Mouse (Mus musculus) embryonic facial prominence, embryonic 14.5 days (tissue): ENCODE measurements around the gene Gng7. TPM values are rescaled to one million over a fixed set of nuclear protein-coding genes. Genes with fewer than 3 reads are reported as not detected.
"Not testable (repeated sequence)": the region's sequence is repeated elsewhere in the genome, so short reads cannot be mapped to it uniquely, and the experiment has no call there.

Experiments used
- ATAC-seq: fragments of 200-750 bp; cut with Nextera tagmentation; 2 replicates; pipeline ENCODE4 v1.8.0; 2017; ENCODE audit warnings: low read depth, moderate number of reproducible peaks, moderate TSS enrichment
- DNase-seq: peaks from one replicate; pipeline ENCODE4 v3.0.0-alpha.2; 2015; ENCODE audit warnings: low spot score
- H3K27ac ChIP-seq: fragments of 300-500 bp; sonication (generic); replicated peaks from 2 replicates; pipeline ENCODE4 v1.5.1; 2014; ENCODE audit warnings: low read depth, mild to moderate bottlenecking, low read length, moderate library complexity
- H3K27me3 ChIP-seq: fragments of 300-500 bp; sonication (generic); replicated peaks from 2 replicates; pipeline ENCODE4 v1.6.1; 2014; ENCODE audit warnings: low read length; ENCODE audit not compliant: control insufficient read depth, insufficient read depth
- H3K36me3 ChIP-seq: fragments of 300-500 bp; sonication (generic); 2 replicates; pipeline ENCODE4 v1.6.1; 2014; ENCODE audit warnings: low read length, mixed read lengths; ENCODE audit not compliant: control insufficient read depth, insufficient read depth
- H3K4me1 ChIP-seq: fragments of 300-500 bp; sonication (generic); 2 replicates; pipeline ENCODE4 v1.6.1; 2014; ENCODE audit warnings: antibody characterized with exemption, low read length; ENCODE audit not compliant: control insufficient read depth, insufficient read depth
- H3K4me2 ChIP-seq: fragments of 300-500 bp; sonication (generic); 2 replicates; pipeline ENCODE4 v1.6.1; 2014; ENCODE audit warnings: low read depth, mild to moderate bottlenecking, low read length, moderate library complexity, mixed read lengths
- H3K4me3 ChIP-seq: fragments of 300-500 bp; sonication (generic); 2 replicates; pipeline ENCODE4 v1.5.1; 2014; ENCODE audit warnings: low read depth, mild to moderate bottlenecking, low read length
- H3K9ac ChIP-seq: fragments of 300-500 bp; sonication (generic); 2 replicates; pipeline ENCODE4 v1.6.1; 2014; ENCODE audit warnings: low read depth, mild to moderate bottlenecking, low read length, moderate library complexity, mixed read lengths
- H3K9me3 ChIP-seq: fragments of 300-500 bp; sonication (generic); 2 replicates; pipeline ENCODE4 v1.6.1; 2016; ENCODE audit warnings: low read length; ENCODE audit not compliant: control insufficient read depth
- WGBS: fragments of 180-500 bp; shearing (Covaris S2); extraction: QIAGEN DNeasy Blood & Tissue Kit; methylation state at CpG from one replicate; pipeline ENCODE4 v1.1.7; 2014; 5-methylcytosine and 5-hydroxymethylcytosine counted together
- polyA plus RNA-seq: library from polyadenylated mRNA; unstranded; fragments of >200 nt; fragmentation: Nextera tagmentation; extraction: Ambion mirVana; gene quantifications from 2 replicates; pipeline ENCODE4 v1.2.1, GENCODE M21; 2014

Gng7 gene
- polyA plus RNA-seq, 1 experiment from 2014 or later: 5.9 TPM

DNA sequence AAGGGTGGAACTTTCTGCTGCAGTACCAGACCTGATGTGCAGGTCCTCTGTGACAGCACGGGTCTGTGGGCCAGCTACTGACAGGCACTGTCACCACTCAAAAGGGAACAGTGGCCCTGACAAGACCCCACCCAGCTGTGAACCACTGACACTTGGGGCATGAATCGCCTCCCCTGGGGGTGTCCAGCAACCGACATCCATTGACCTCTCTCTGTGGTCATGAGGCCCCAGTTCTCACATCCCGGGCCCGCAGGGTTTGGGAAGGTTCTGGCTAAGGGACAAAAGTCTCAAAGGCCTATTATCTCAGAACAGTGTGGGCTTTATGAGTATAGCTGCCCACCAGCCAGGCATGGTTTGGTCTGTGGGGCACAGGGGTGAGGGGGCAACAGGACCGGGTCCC is 40.4 kb upstream of the Gng7 start:
- Histone ChIP-seq H3K27me3 (no peaks in the 10 kb centered on the region), H3K4me2 (no peak overlapping the region), H3K9ac (no peak overlapping the region), H3K27ac (no peak overlapping the region), H3K36me3 (peaks cover 27% of the 10 kb centered on the region), H3K4me3 (no peak overlapping the region), H3K9me3 (no peaks in the 10 kb centered on the region), H3K4me1 (peaks cover 14% of the 10 kb centered on the region; the same call in 1 of the 2 replicates)
- DNase-seq (no peak), ATAC-seq (no peak)
- 70% methylated on average over 5 of the region's 6 CpGs for WGBS

DNA sequence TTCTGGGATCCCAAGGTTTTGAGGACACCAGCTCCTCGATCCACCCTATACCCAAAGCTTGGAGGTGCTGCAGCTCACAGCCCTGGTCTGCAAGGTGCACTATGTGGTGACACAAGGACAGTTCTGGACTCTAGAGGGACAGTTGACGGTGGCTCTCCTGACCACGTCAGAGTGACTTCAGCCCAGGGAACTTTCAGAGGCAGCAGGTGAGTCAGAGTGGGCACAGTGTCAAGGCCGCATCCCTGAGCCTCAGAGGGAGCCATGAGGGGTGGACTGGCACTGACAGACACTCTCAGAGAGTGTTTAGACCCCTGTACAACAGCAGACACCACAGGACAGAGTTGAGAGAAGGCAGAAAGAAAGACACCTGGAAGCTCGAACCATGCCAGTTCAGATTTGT is 37.8 kb upstream of the Gng7 start:
- Histone ChIP-seq H3K4me2 (no peak overlapping the region), H3K4me3 (no peak overlapping the region), H3K27me3 (no peaks in the 10 kb centered on the region), H3K9me3 (no peaks in the 10 kb centered on the region), H3K36me3 (peaks cover 53% of the 10 kb centered on the region), H3K27ac (no peak overlapping the region), H3K9ac (no peak overlapping the region), H3K4me1 (no peaks in the 10 kb centered on the region)
- ATAC-seq (no peak), DNase-seq (no peak)
- WGBS: 94% methylated on average over 5 of the region's 5 CpGs

GRCm38 (mm10) chr10:81051133-81051532 is 36.4 kb upstream of the Gng7 start:
- Histone ChIP-seq H3K9ac (no peak overlapping the region), H3K4me3 (no peak overlapping the region), H3K27me3 (no peaks in the 10 kb centered on the region), H3K4me1 (no peaks in the 10 kb centered on the region), H3K9me3 (no peaks in the 10 kb centered on the region), H3K27ac (no peak overlapping the region), H3K36me3 (peaks cover 67% of the 10 kb centered on the region), H3K4me2 (no peak overlapping the region)
- ATAC-seq (no peak), DNase-seq (no peak)
- 95% methylated on average over 6 of the region's 6 CpGs for WGBS

DNA sequence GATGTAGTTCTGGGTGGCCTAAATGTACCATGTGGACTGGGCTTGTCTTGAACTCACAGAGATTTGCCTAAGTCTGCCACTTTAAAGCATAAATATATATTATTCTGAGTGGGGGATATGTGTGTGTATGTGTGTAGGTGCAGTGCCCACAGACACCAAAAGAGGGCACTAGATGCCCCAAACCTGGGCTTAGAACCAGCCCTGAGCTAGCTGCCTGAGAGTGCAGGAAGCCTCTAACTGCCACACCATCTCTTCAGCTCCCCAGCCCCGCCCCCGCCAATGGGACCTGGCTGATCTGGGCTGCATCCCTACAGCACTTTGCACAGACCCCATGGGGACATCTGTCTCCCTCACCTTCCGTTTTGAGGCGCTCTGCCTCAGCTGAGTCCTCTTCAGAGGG is 35.9 kb upstream of the Gng7 start:
- ATAC-seq (no peak), DNase-seq (no peak)
- Histone ChIP-seq H3K27me3 (no peaks in the 10 kb centered on the region), H3K9ac (0 out of 2 replicates have a peak overlapping the region, but pooled peaks have one; percentile 14), H3K36me3 (peaks cover 72% of the 10 kb centered on the region), H3K4me3 (no peak overlapping the region), H3K4me2 (no peak overlapping the region), H3K9me3 (no peaks in the 10 kb centered on the region), H3K27ac (no peak overlapping the region), H3K4me1 (no peaks in the 10 kb centered on the region)
- 93% methylated on average over 4 of the region's 4 CpGs for WGBS

DNA sequence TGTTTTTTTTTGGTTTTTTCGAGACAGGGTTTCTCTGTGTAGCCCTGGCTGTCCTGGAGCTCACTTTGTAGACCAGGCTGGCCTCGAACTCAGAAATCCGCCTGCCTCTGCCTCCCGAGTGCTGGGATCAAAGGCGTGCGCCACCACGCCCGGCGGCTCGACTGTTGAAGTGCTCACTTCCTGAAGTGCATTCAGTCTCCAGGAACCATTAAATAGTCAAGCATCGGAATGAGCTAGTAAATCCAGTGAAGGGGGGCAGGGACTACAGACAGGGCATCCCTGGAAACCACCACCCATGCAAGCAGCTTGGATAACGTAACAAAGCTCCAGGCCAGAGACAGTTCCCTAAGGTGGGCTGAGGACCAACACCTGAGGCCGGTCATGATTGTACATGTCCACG is 30.5 kb upstream of the Gng7 start:
- ATAC-seq, H3K9ac ChIP-seq, H3K4me3 ChIP-seq, DNase-seq, H3K27me3 ChIP-seq, H3K27ac ChIP-seq, H3K4me2 ChIP-seq, H3K9me3 ChIP-seq, H3K4me1 ChIP-seq: not testable (repeated sequence)
- H3K36me3 ChIP-seq: peaks cover 80% of the 10 kb centered on the region
- 94% methylated on average over 13 of the region's 14 CpGs for WGBS

DNA sequence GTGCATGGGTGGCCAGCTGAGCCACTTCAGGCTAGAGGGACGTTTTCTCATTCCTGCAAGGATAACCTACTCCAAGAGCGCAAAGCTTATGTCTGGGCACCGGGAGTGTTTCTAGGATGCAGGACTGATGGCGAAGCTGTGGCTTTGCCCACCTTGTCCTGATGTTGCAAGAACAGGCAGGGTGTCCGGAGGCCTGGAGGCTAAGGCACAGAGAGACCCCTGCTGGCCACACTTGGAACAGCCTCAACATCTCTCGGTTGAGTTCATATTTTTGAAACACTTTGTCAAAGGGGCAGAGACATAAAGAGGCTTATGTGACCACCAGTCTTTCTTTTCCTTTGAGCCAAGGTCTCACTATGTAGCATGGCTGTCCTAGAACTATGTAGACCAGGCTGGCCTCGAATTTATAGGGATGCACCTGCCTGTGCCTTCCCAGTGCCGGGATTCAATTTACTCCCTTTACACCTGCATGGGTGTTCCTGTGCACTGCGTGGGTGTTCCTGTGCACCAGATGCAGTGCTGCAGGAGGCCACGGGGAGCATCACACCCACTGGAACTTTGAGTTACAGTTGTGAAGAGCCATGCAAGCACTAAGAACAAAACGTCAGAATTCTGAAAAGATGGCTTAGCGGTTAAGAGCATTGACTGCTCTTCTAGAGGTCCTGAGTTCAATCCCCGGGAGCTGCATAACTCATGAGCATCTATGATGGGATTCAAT is 26.9 kb upstream of the Gng7 start:
- no peak overlapping the region for H3K4me2 ChIP-seq
- 30% methylated on average over 13 of the region's 13 CpGs for WGBS
- no peaks in the 10 kb centered on the region for H3K27me3 ChIP-seq
- no peaks in the 10 kb centered on the region for H3K9me3 ChIP-seq
- DNase-seq (peak; percentile 65), ATAC-seq (no peak)
- H3K9ac ChIP-seq: no peak overlapping the region
- H3K36me3 ChIP-seq: peaks cover 44% of the 10 kb centered on the region
- H3K27ac ChIP-seq: no peak overlapping the region
- H3K4me1 ChIP-seq: no peaks in the 10 kb centered on the region
- H3K4me3 ChIP-seq: no peak overlapping the region

GRCm38 (mm10) chr10:81036988-81037580 is 22.3 kb upstream of the Gng7 start, which contains the start of gene Slc39a3:
Slc39a3 (minus strand) TSS chr10:81037426.
- Histone ChIP-seq H3K4me2 (peak within 1 kb of the TSS; percentile 64), H3K36me3 (0 out of 2 replicates have a peak, but pooled peaks cover 3% of the 10 kb centered on the region), H3K27ac (no peak within 1 kb of the TSS), H3K9ac (peak within 1 kb of the TSS; percentile 78), H3K4me1 (no peaks in the 10 kb centered on the region), H3K9me3 (no peaks in the 10 kb centered on the region), H3K27me3 (no peaks in the 10 kb centered on the region), H3K4me3 (peak within 1 kb of the TSS; percentile 66)
- 1% methylated on average over 35 of the region's 35 CpGs for WGBS
- DNase-seq (peak; percentile 98), ATAC-seq (peak; percentile 100)

DNA sequence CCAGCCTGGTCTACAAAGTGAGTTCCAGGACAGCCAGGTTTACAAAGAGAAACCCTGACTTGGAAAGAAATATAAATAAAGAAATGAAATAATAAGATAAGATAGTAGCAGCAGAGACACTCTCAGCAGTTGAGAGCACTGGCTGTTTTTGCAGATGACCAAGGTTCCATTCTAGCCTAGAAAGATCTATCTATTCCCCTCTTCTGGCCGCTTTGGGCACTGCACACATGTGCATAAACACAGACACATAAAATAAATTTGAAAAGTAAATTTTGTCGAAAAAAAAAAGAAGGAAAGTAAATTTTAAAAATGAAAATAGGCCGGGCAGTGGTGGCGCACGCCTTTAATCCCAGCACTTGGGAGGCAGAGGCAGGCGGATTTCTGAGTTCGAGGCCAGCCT is 21.5 kb upstream of the Gng7 start:
- 76% methylated on average over 7 of the region's 7 CpGs for WGBS
- ATAC-seq (no peak), DNase-seq (no peak)
- Histone ChIP-seq H3K27me3 (no peaks in the 10 kb centered on the region), H3K4me3 (no peak overlapping the region), H3K9ac (no peak overlapping the region), H3K36me3 (peaks cover 7% of the 10 kb centered on the region), H3K4me2 (no peak overlapping the region), H3K9me3 (no peaks in the 10 kb centered on the region), H3K4me1 (no peaks in the 10 kb centered on the region), H3K27ac (no peak overlapping the region)

GRCm38 (mm10) chr10:81033586-81033985 is 18.8 kb upstream of the Gng7 start:
- H3K27me3 ChIP-seq: no peaks in the 10 kb centered on the region
- DNase-seq: no peak
- WGBS: 80% methylated on average over 10 of the region's 10 CpGs
- H3K27ac ChIP-seq: no peak overlapping the region
- ATAC-seq: no peak
- no peaks in the 10 kb centered on the region for H3K9me3 ChIP-seq
- no peak overlapping the region for H3K9ac ChIP-seq
- no peaks in the 10 kb centered on the region for H3K4me1 ChIP-seq
- H3K4me3 ChIP-seq: no peak overlapping the region
- peaks cover 19% of the 10 kb centered on the region for H3K36me3 ChIP-seq
- H3K4me2 ChIP-seq: no peak overlapping the region
